Mouse (Mus musculus) neural tube, embryonic 15.5 days (tissue): Measurements from ENCODE around the gene Cpa2. TPM values are rescaled to one million over a fixed set of nuclear protein-coding genes. Genes with fewer than 3 reads are reported as not detected.

ENCODE experiments used
- ATAC-seq: fragments of 200-750 bp; cut with Nextera tagmentation; 2 replicates; pipeline ENCODE4 v1.8.0; 2017; ENCODE audit warnings: mild to moderate bottlenecking, moderate TSS enrichment, moderate library complexity; ENCODE audit not compliant: low FRiP score
- H3K27ac ChIP-seq: fragments of 300-500 bp; sonication (generic); replicated peaks from 2 replicates; pipeline ENCODE4 v1.5.1; 2015; ENCODE audit warnings: mild to moderate bottlenecking, inconsistent platforms
- H3K27me3 ChIP-seq: fragments of 300-500 bp; sonication (generic); replicated peaks from 2 replicates; pipeline ENCODE4 v1.6.1; 2015; ENCODE audit warnings: inconsistent platforms
- H3K36me3 ChIP-seq: fragments of 300-500 bp; sonication (generic); 2 replicates; pipeline ENCODE4 v1.6.1; 2015; ENCODE audit warnings: inconsistent platforms
- H3K4me1 ChIP-seq: fragments of 300-500 bp; sonication (generic); 2 replicates; pipeline ENCODE4 v1.6.1; 2015; ENCODE audit warnings: inconsistent platforms
- H3K4me2 ChIP-seq: fragments of 300-500 bp; sonication (generic); 2 replicates; pipeline ENCODE4 v1.6.1; 2015; ENCODE audit warnings: inconsistent platforms, mild to moderate bottlenecking, moderate library complexity
- H3K4me3 ChIP-seq: fragments of 300-500 bp; sonication (generic); replicated peaks from 2 replicates; pipeline ENCODE4 v1.5.1; 2015; ENCODE audit warnings: mild to moderate bottlenecking, inconsistent platforms
- H3K9ac ChIP-seq: fragments of 300-500 bp; sonication (generic); replicated peaks from 2 replicates; pipeline ENCODE4 v1.6.1; 2015; ENCODE audit warnings: mild to moderate bottlenecking, inconsistent platforms
- H3K9me3 ChIP-seq: fragments of 300-500 bp; sonication (generic); replicated peaks from 2 replicates; pipeline ENCODE4 v1.6.1; 2016; ENCODE audit warnings: inconsistent platforms
- WGBS: fragments of 180-500 bp; shearing (Covaris S2); methylation state at CpG from one replicate; pipeline ENCODE4 v1.1.7; 2015; ENCODE audit warnings: mixed read lengths; 5-methylcytosine and 5-hydroxymethylcytosine counted together
- polyA plus RNA-seq: library from polyadenylated mRNA; unstranded; fragments of >200 nt; fragmentation: Nextera tagmentation; extraction: Ambion mirVana; gene quantifications from 2 replicates; pipeline ENCODE4 v1.2.1, GENCODE M21; 2015

Gene Cpa2
- polyA plus RNA-seq, 1 experiment from 2014 or later = 11.3 TPM

GRCm38 (mm10) chr6:30550496-30551192 lies 9.3 kb downstream of the Cpa2 start:
- Histone ChIP-seq H3K27me3 (no peaks in the 10 kb centered on the region), H3K4me2 (no peak overlapping the region), H3K4me3 (no peak overlapping the region), H3K9me3 (no peaks in the 10 kb centered on the region), H3K9ac (no peak overlapping the region), H3K36me3 (no peaks in the 10 kb centered on the region), H3K27ac (peak overlapping the region; percentile 82; the same call in 1 of the 2 replicates), H3K4me1 (peaks cover 49% of the 10 kb centered on the region)
- 64% methylated on average over 7 of the region's 7 CpGs for WGBS
- ATAC-seq = no peak

- peak overlapping the region; percentile 82 for H3K27ac ChIP-seq
- no peak overlapping the region for H3K4me2 ChIP-seq
- H3K27me3 ChIP-seq = no peaks in the 10 kb centered on the region
- H3K4me1 ChIP-seq = peaks cover 45% of the 10 kb centered on the region
- no peak overlapping the region for H3K4me3 ChIP-seq
- no peak for ATAC-seq
- H3K9ac ChIP-seq = no peak overlapping the region
- H3K9me3 ChIP-seq = no peaks in the 10 kb centered on the region
- H3K36me3 ChIP-seq = no peaks in the 10 kb centered on the region
These were observed 9.8 kb downstream of the Cpa2 start for GRCm38 (mm10) chr6:30551193-30551515.

- Histone ChIP-seq H3K36me3 (no peaks in the 10 kb centered on the region), H3K4me2 (peak overlapping the region; percentile 54), H3K4me1 (peaks cover 39% of the 10 kb centered on the region), H3K27ac (peak overlapping the region; percentile 82), H3K4me3 (peak overlapping the region; percentile 25), H3K27me3 (no peaks in the 10 kb centered on the region), H3K9ac (peak overlapping the region; percentile 46), H3K9me3 (no peaks in the 10 kb centered on the region)
- ATAC-seq = peak; percentile 68
- 19% methylated on average over 23 of the region's 23 CpGs for WGBS
These were observed 10.5 kb downstream of the Cpa2 start for GRCm38 (mm10) chr6:30551644-30552580.

- Histone ChIP-seq H3K9me3 (no peaks in the 10 kb centered on the region), H3K27me3 (no peaks in the 10 kb centered on the region), H3K4me3 (no peak overlapping the region), H3K27ac (peak overlapping the region; percentile 82), H3K4me2 (peak overlapping the region; percentile 54), H3K9ac (no peak overlapping the region), H3K4me1 (peaks cover 33% of the 10 kb centered on the region), H3K36me3 (no peaks in the 10 kb centered on the region)
- no peak for ATAC-seq
- 52% methylated on average over 6 of the region's 6 CpGs for WGBS
These were observed 11.2 kb downstream of the Cpa2 start for GRCm38 (mm10) chr6:30552628-30553027.

- H3K4me3 ChIP-seq = no peak overlapping the region
- WGBS = 79% methylated on average over 7 of the region's 7 CpGs
These were observed 12.1 kb downstream of the Cpa2 start for GRCm38 (mm10) chr6:30553381-30554010.

GRCm38 (mm10) chr6:30554092-30554491 lies 12.7 kb downstream of the Cpa2 start:
- Histone ChIP-seq H3K27me3 (no peaks in the 10 kb centered on the region), H3K9ac (no peak overlapping the region), H3K4me2 (no peak overlapping the region), H3K4me1 (peaks cover 26% of the 10 kb centered on the region), H3K27ac (no peak overlapping the region), H3K4me3 (no peak overlapping the region), H3K36me3 (no peaks in the 10 kb centered on the region), H3K9me3 (no peaks in the 10 kb centered on the region)
- 79% methylated on average over 5 of the region's 5 CpGs for WGBS
- ATAC-seq = no peak

More at GRCm38 (mm10) chr6:30553381-30554010, 12.1 kb downstream of the Cpa2 start:
- H3K9ac ChIP-seq = no peak overlapping the region
- H3K36me3 ChIP-seq = no peaks in the 10 kb centered on the region
- H3K27ac ChIP-seq = no peak overlapping the region
- H3K4me1 ChIP-seq = peaks cover 29% of the 10 kb centered on the region
- ATAC-seq = no peak
- no peaks in the 10 kb centered on the region for H3K27me3 ChIP-seq
- no peak overlapping the region for H3K4me2 ChIP-seq
- no peaks in the 10 kb centered on the region for H3K9me3 ChIP-seq

GRCm38 (mm10) chr6:30554621-30555170 lies 13.3 kb downstream of the Cpa2 start:
- Histone ChIP-seq H3K4me2 (no peak overlapping the region), H3K36me3 (no peaks in the 10 kb centered on the region), H3K9me3 (no peaks in the 10 kb centered on the region), H3K4me3 (no peak overlapping the region), H3K4me1 (peaks cover 21% of the 10 kb centered on the region), H3K27me3 (no peaks in the 10 kb centered on the region), H3K27ac (no peak overlapping the region; the same call in 1 of the 2 replicates), H3K9ac (no peak overlapping the region)
- no peak for ATAC-seq
- WGBS = 90% methylated on average over 5 of the region's 5 CpGs

- Histone ChIP-seq H3K4me3 (no peak overlapping the region), H3K27me3 (no peaks in the 10 kb centered on the region), H3K9ac (no peak overlapping the region), H3K4me1 (peaks cover 21% of the 10 kb centered on the region), H3K36me3 (no peaks in the 10 kb centered on the region), H3K27ac (no peak overlapping the region), H3K4me2 (no peak overlapping the region), H3K9me3 (no peaks in the 10 kb centered on the region)
- no peak for ATAC-seq
- whole genome bisulfite sequencing = 21% methylated on average over 6 of the region's 9 CpGs
These were observed 14.7 kb downstream of the Cpa2 start for GRCm38 (mm10) chr6:30556080-30556479.

- Histone ChIP-seq H3K4me2 (no peak overlapping the region), H3K27me3 (no peaks in the 10 kb centered on the region), H3K4me1 (no peaks in the 10 kb centered on the region), H3K36me3 (no peaks in the 10 kb centered on the region), H3K9me3 (no peaks in the 10 kb centered on the region), H3K9ac (no peak overlapping the region), H3K4me3 (no peak overlapping the region), H3K27ac (no peak overlapping the region)
- no peak for ATAC-seq
- 47% methylated on average over 1 of the region's 1 CpGs for WGBS
These were observed 18.3 kb downstream of the Cpa2 start for GRCm38 (mm10) chr6:30559726-30560125.

GRCm38 (mm10) chr6:30562132-30562531 lies 20.8 kb downstream of the Cpa2 start:
- H3K4me3 ChIP-seq = no peak overlapping the region
- no peak for ATAC-seq
- no peak overlapping the region for H3K27ac ChIP-seq
- H3K9ac ChIP-seq = no peak overlapping the region
- H3K27me3 ChIP-seq = no peaks in the 10 kb centered on the region
- no peaks in the 10 kb centered on the region for H3K36me3 ChIP-seq
- no peaks in the 10 kb centered on the region for H3K4me1 ChIP-seq
- no peaks in the 10 kb centered on the region for H3K9me3 ChIP-seq
- no peak overlapping the region for H3K4me2 ChIP-seq
- WGBS = 75% methylated on average over 4 of the region's 4 CpGs

- WGBS = 78% methylated on average over 6 of the region's 6 CpGs
- no peak for ATAC-seq
- Histone ChIP-seq H3K4me1 (no peaks in the 10 kb centered on the region), H3K36me3 (no peaks in the 10 kb centered on the region), H3K4me2 (no peak overlapping the region), H3K9ac (no peak overlapping the region), H3K4me3 (no peak overlapping the region), H3K27ac (no peak overlapping the region), H3K9me3 (no peaks in the 10 kb centered on the region), H3K27me3 (no peaks in the 10 kb centered on the region)
These were observed 22.2 kb downstream of the Cpa2 start for GRCm38 (mm10) chr6:30563575-30563974.
